Mouse (Mus musculus) ES-CJ7 (cell line): ENCODE measurements around the gene Tas2r134.

ENCODE experiments used
- DNase-seq: peaks from one replicate; pipeline ENCODE4 v3.0.0; 2011; ENCODE audit warnings: low read depth, low spot score

Tas2r134 gene

GRCm38 (mm10) chr2:51627211-51627610 lies at the start of gene Tas2r134:
Gene Tas2r134, plus strand, starts transcription at chr2:51627511.
- no peak for DNase-seq

- no peak for DNase-seq
Measured at GRCm38 (mm10) chr2:51579767-51580166, 47.5 kb upstream of the Tas2r134 start.

GRCm38 (mm10) chr2:51584050-51585046 lies 43.0 kb upstream of the Tas2r134 start:
- no peak for DNase-seq

- DNase-seq, result no peak
Measured at GRCm38 (mm10) chr2:51588336-51588735, 39.0 kb upstream of the Tas2r134 start.

- DNase-seq, result no peak
Measured at GRCm38 (mm10) chr2:51588895-51589294, 38.4 kb upstream of the Tas2r134 start.

- no peak for DNase-seq
Measured at GRCm38 (mm10) chr2:51589627-51590026, 37.7 kb upstream of the Tas2r134 start.

GRCm38 (mm10) chr2:51590308-51590707 lies 37.0 kb upstream of the Tas2r134 start:
- no peak for DNase-seq

- no peak for DNase-seq
Measured at GRCm38 (mm10) chr2:51592157-51592556, 35.2 kb upstream of the Tas2r134 start.

GRCm38 (mm10) chr2:51599473-51600201 lies 27.7 kb upstream of the Tas2r134 start:
- no peak for DNase-seq

- no peak for DNase-seq
Measured at GRCm38 (mm10) chr2:51600202-51600487, 27.2 kb upstream of the Tas2r134 start.

- DNase-seq, result no peak
Measured at GRCm38 (mm10) chr2:51600873-51601272, 26.4 kb upstream of the Tas2r134 start.

GRCm38 (mm10) chr2:51610305-51610704 lies 17.0 kb upstream of the Tas2r134 start:
- DNase-seq, result no peak

GRCm38 (mm10) chr2:51610897-51611296 lies 16.4 kb upstream of the Tas2r134 start:
- DNase-seq, result no peak

GRCm38 (mm10) chr2:51613716-51614115 lies 13.6 kb upstream of the Tas2r134 start:
- DNase-seq, result no peak

- no peak for DNase-seq
Measured at GRCm38 (mm10) chr2:51621931-51622330, 5.4 kb upstream of the Tas2r134 start.

- no peak for DNase-seq
Measured at GRCm38 (mm10) chr2:51626007-51626406, 1.3 kb upstream of the Tas2r134 start.

GRCm38 (mm10) chr2:51631428-51631827 lies 4.1 kb downstream of the Tas2r134 start:
- no peak for DNase-seq

GRCm38 (mm10) chr2:51637681-51638080 lies 10.4 kb downstream of the Tas2r134 start:
- no peak for DNase-seq

- no peak for DNase-seq
Measured at GRCm38 (mm10) chr2:51641635-51642034, 14.3 kb downstream of the Tas2r134 start.

- DNase-seq, result no peak
Measured at GRCm38 (mm10) chr2:51643244-51644139, 16.2 kb downstream of the Tas2r134 start.

GRCm38 (mm10) chr2:51647972-51648371 lies 20.7 kb downstream of the Tas2r134 start:
- no peak for DNase-seq

GRCm38 (mm10) chr2:51649887-51650286 lies 22.6 kb downstream of the Tas2r134 start:
- DNase-seq, result no peak
